Mouse (Mus musculus): Measurements from ENCODE around the gene Hmox1. TPM values are rescaled to one million over a fixed set of nuclear protein-coding genes. Genes with fewer than 3 reads are reported as not detected.

Hmox1 gene
- polyA plus RNA-seq, 1 experiment from 2014 or later, result 38.1 TPM

DNA sequence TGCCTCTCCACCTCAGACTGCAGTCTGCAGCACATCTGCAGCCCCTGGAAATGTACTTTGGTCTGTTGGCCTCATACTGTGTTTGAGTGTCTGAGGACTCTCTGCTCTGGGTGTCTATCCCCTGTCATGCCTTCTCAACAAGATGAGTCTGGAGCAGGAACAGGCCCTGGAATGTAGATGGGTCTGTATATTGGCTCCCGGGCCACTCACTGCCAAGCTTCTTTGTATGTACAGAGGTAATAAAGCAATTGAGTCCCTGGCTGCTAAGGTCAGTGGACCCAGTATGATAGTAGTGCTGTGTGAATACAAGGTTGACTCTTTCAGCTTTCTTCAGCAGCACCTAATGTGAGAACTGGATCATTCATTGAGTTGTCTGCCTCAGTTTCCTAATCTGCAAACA lies 34.0 kb downstream of the Hmox1 start:
- H3K27ac ChIP-seq (replicated peaks), result no peak overlapping the region
- H3K4me2 ChIP-seq, result no peak overlapping the region
- no peaks in the 10 kb centered on the region for H3K9me3 ChIP-seq
- H3K4me3 ChIP-seq, result no peak overlapping the region
- no peaks in the 10 kb centered on the region for H3K27me3 ChIP-seq (replicated peaks)
- 84% methylated on average over 1 of the region's 1 CpGs for WGBS
- H3K9ac ChIP-seq, result no peak overlapping the region
- ATAC-seq (ENCODE audit: extremely low read depth, insufficient number of reproducible peaks, low FRiP score, low TSS enrichment), result no peak
- H3K36me3 ChIP-seq, result peaks cover 85% of the 10 kb centered on the region
- H3K4me1 ChIP-seq, result no peaks in the 10 kb centered on the region

DNA sequence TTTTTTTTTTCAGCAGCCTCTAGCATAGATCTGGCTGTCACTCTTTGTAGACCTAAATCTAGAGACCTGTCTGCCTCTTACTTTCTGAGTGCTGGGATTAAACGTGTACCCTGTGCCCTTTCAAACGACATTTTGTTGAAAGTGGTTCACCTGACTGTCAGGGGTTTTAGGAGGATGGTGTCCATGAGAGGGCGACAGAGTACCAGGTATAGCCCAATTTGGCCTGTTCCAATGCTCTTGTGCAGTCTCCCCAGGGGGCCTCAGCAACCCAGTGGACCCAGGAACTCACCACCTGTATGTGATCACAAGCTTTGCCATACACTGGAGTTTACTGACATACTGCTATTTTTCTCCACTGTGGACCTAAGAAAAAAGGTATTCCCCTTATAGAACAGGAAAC lies 39.1 kb downstream of the Hmox1 start:
- Histone ChIP-seq H3K9ac (no peak overlapping the region), H3K27me3 (replicated peaks) (no peaks in the 10 kb centered on the region), H3K4me3 (no peak overlapping the region), H3K27ac (replicated peaks) (no peak overlapping the region), H3K9me3 (no peaks in the 10 kb centered on the region), H3K36me3 (peaks cover 34% of the 10 kb centered on the region), H3K4me1 (peaks cover 27% of the 10 kb centered on the region), H3K4me2 (no peak overlapping the region)
- WGBS, result 15% methylated on average over 3 of the region's 3 CpGs
- no peak for ATAC-seq (ENCODE audit: extremely low read depth, insufficient number of reproducible peaks, low FRiP score, low TSS enrichment)

DNA sequence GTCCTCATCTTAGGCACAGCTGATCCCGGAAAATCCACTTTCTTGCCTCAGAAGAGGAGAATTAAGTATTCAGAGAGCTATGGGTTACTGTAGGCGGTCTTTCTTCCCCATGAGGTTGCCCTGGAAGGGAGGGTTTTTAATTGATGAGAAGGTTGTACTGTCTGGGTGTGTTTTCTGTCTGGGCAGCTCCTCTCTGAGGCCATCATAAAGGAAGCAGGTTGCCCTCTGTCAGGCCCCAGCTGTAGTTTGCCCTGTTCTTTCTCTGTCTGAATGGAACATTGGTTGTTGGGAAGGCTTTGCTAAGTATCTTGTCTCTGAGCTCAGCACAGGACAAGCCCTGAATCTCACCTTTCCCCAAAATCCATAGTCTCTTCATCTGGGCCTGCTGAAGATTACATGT lies 40.0 kb downstream of the Hmox1 start:
- Histone ChIP-seq H3K9ac (no peak overlapping the region), H3K4me1 (peaks cover 30% of the 10 kb centered on the region), H3K27me3 (replicated peaks) (no peaks in the 10 kb centered on the region), H3K9me3 (no peaks in the 10 kb centered on the region), H3K4me2 (no peak overlapping the region), H3K36me3 (peaks cover 25% of the 10 kb centered on the region), H3K4me3 (no peak overlapping the region), H3K27ac (replicated peaks) (no peak overlapping the region)
- no peak for ATAC-seq (ENCODE audit: extremely low read depth, insufficient number of reproducible peaks, low FRiP score, low TSS enrichment)
- 83% methylated on average over 2 of the region's 2 CpGs for WGBS

DNA sequence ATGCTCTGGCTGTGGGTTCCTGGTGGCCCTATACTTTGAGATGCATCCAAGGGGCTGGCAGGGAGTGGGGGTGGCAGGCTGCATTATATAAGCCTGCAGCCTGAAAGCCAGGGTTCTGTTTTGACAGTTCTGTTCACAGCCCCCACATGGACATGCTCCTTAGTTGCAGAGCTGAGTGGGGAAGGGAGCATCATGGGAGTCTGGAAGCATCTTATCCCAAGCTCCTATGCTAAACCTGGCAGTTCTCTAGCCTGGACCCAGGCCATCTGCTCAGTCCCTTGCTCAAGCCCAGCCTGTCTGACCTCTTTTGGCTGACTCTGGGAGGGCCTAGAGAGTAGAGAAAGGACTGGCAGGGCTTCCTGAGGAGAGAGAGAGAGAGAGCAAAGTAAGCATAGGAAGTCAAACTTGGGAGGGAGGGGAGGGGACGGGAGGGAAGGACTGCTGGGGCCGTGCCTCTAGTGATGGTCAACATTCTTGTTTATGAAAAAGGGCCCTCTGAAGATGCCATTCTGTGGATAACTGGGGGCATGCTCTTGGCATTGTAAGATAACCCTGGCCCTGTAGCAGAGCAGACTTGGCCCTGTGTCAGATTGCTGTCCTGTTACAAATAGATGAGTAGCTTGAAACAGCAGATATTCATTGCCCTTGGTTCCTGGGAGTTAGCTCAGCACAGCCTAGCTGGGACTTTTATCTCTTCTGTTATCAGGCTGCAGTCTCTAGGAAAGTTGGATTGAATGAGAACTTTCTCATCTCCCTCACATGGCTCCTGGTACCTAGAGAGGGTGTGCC lies 41.4 kb downstream of the Hmox1 start:
- peaks cover 30% of the 10 kb centered on the region for H3K4me1 ChIP-seq
- peaks cover 13% of the 10 kb centered on the region for H3K36me3 ChIP-seq
- no peaks in the 10 kb centered on the region for H3K27me3 ChIP-seq (replicated peaks)
- no peak overlapping the region for H3K9ac ChIP-seq
- peak; percentile 30; the same call in 1 of the 2 replicates for ATAC-seq (ENCODE audit: extremely low read depth, insufficient number of reproducible peaks, low FRiP score, low TSS enrichment)
- H3K9me3 ChIP-seq, result no peaks in the 10 kb centered on the region
- WGBS, result 31% methylated on average over 2 of the region's 2 CpGs
- H3K4me2 ChIP-seq, result no peak overlapping the region
- H3K4me3 ChIP-seq, result no peak overlapping the region
- H3K27ac ChIP-seq (replicated peaks), result peak overlapping the region; percentile 28; the same call in 1 of the 2 replicates

DNA sequence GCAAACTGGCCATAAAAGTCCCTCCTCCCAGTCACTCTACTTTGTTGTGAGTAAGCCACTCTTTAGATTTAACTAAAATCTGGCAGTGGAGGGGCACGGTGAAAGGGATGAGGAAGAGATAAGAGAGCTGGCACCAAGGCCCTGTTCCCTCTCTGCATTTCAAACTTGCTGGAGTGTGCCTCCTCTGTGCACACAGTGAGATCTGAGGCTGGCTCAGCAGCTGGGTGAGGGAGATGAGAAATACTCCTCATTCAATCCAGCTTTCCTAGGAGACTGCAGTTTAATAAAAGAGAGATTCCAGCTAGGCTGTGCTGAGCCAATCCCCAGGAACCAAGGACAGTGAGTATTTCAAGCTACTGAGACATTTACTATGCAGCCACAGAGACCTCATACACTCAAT lies 42.3 kb downstream of the Hmox1 start:
- H3K9me3 ChIP-seq, result no peaks in the 10 kb centered on the region
- no peak for ATAC-seq (ENCODE audit: extremely low read depth, insufficient number of reproducible peaks, low FRiP score, low TSS enrichment)
- no peaks in the 10 kb centered on the region for H3K27me3 ChIP-seq (replicated peaks)
- H3K4me3 ChIP-seq, result no peak overlapping the region
- H3K9ac ChIP-seq, result peak overlapping the region; percentile 2; the same call in 1 of the 2 replicates
- WGBS, result 15% methylated on average over 1 of the region's 1 CpGs
- H3K36me3 ChIP-seq, result peaks cover 6% of the 10 kb centered on the region; the same call in 1 of the 2 replicates
- H3K4me2 ChIP-seq, result no peak overlapping the region
- 0 out of 2 replicates have a peak overlapping the region, but pooled peaks have one; percentile 5 for H3K27ac ChIP-seq (replicated peaks)
- H3K4me1 ChIP-seq, result peaks cover 30% of the 10 kb centered on the region

DNA sequence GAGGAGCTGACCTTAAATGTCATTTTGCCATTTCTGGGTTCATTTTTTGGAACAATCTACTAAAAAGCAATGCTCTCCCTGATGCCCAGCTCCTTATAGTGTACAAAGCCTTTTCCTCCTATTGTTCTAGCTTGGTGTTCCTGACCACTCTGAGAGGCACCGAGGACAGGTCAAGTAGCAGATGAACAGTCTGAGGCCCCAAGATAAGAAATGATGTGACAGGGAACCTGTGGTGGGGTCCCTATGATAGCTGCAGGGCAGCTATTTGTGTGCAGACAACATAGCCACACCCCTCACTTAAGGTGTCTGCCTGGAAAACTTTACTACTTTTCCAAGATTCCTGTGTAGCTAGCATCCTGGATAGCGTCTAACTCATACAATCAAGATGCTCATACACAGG lies 42.8 kb downstream of the Hmox1 start:
- WGBS, result 23% methylated on average over 2 of the region's 2 CpGs
- Histone ChIP-seq H3K4me3 (no peak overlapping the region), H3K4me2 (no peak overlapping the region), H3K4me1 (peaks cover 30% of the 10 kb centered on the region), H3K9ac (0 out of 2 replicates have a peak overlapping the region, but pooled peaks have one; percentile 2), H3K36me3 (peaks cover 6% of the 10 kb centered on the region; the same call in 1 of the 2 replicates), H3K27me3 (replicated peaks) (no peaks in the 10 kb centered on the region), H3K27ac (replicated peaks) (0 out of 2 replicates have a peak overlapping the region, but pooled peaks have one; percentile 5), H3K9me3 (no peaks in the 10 kb centered on the region)
- no peak for ATAC-seq (ENCODE audit: extremely low read depth, insufficient number of reproducible peaks, low FRiP score, low TSS enrichment)

DNA sequence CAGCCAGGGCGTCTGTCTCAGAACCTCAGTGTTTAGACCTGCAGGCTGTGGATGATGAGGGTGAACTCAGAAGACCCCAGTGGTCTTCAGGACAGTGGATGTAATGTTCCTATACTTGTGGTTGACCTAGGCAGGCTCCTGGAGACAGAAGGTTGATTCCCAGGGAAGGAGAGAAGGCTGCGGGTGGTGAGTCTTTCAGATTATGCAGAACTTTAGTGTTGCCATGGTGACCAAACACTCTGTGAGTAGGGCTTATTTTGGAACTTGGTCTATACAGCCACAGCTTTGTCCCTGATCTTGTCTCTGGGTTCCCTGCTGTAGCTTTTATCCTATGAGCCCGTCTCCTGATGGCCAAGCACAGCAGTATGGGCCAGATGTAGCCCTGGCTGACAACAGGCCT lies 44.1 kb downstream of the Hmox1 start:
- H3K9ac ChIP-seq, result no peak overlapping the region
- H3K4me2 ChIP-seq, result no peak overlapping the region
- no peaks in the 10 kb centered on the region for H3K9me3 ChIP-seq
- 56% methylated on average over 3 of the region's 3 CpGs for WGBS
- H3K36me3 ChIP-seq, result no peaks in the 10 kb centered on the region
- no peak overlapping the region for H3K27ac ChIP-seq (replicated peaks)
- no peaks in the 10 kb centered on the region for H3K27me3 ChIP-seq (replicated peaks)
- peaks cover 30% of the 10 kb centered on the region for H3K4me1 ChIP-seq
- ATAC-seq (ENCODE audit: extremely low read depth, insufficient number of reproducible peaks, low FRiP score, low TSS enrichment), result no peak
- H3K4me3 ChIP-seq, result no peak overlapping the region

Other genes starting within 250 kb of the Hmox1 start
- gene Isx, start 220.4 kb upstream of the Hmox1 start, polyA plus RNA-seq (2015; fragmentation: Nextera tagmentation; extraction: Ambion mirVana), result not detected in 2 replicates
- 23.1 and 23.5 TPM in 2 replicates for gene Hmgxb4, start 100.3 kb upstream of the Hmox1 start, polyA plus RNA-seq (2015; fragmentation: Nextera tagmentation; extraction: Ambion mirVana)
- 40.0 and 44.1 TPM in 2 replicates for gene Tom1, start 59.9 kb upstream of the Hmox1 start, polyA plus RNA-seq (2015; fragmentation: Nextera tagmentation; extraction: Ambion mirVana)
- 95.6 and 99.9 TPM in 2 replicates for gene Mcm5, start 15.9 kb downstream of the Hmox1 start, polyA plus RNA-seq (2015; fragmentation: Nextera tagmentation; extraction: Ambion mirVana)
- gene Rasd2, start 120.3 kb downstream of the Hmox1 start, polyA plus RNA-seq (2015; fragmentation: Nextera tagmentation; extraction: Ambion mirVana), result 0.20 and 0.43 TPM in 2 replicates

All from heart, embryonic 13.5 days (tissue).